8 mouse cellular contexts compared by ENCODE assay signal in genomic region chr6:137649528-137649927, GRCm38 (mm10). TPM values are rescaled to one million over a fixed set of nuclear protein-coding genes. Genes with fewer than 3 reads are reported as not detected.
DNase-seq lines count a peak whose midpoint lies in the region; ATAC-seq and TF ChIP-seq lines count a peak whose summit lies in the region.

No protein-coding gene starts in this region.

- peaks cover 2% of the 10 kb centered on the region; the same call in 1 of the 2 replicates for H3K4me1 ChIP-seq in lung, embryonic 14.5 days (ENCODE audit: insufficient read depth)
- H3K4me1 ChIP-seq in embryonic facial prominence, embryonic 11.5 days (ENCODE audit: control insufficient read depth, insufficient read depth, low read length): no peaks in the 10 kb centered on the region
- peaks cover 16% of the 10 kb centered on the region for H3K4me1 ChIP-seq in limb, embryonic 10.5 days

- no peaks in the 10 kb centered on the region for H3K36me3 ChIP-seq in lung, embryonic 14.5 days (ENCODE audit: insufficient read depth)
- no peaks in the 10 kb centered on the region for H3K36me3 ChIP-seq in embryonic facial prominence, embryonic 11.5 days (replicated peaks; ENCODE audit: control insufficient read depth, insufficient read depth, low read depth, low read length)
- no peaks in the 10 kb centered on the region for H3K36me3 ChIP-seq in limb, embryonic 10.5 days

- TF ChIP-seq CTCF in lung, embryonic 14.5 days (IDR thresholded peaks at IDR 0.05; ENCODE audit: low read depth): no peak

- peak; percentile 64 for ATAC-seq in lung, embryonic 14.5 days (ENCODE audit: insufficient read depth)
- ATAC-seq in embryonic facial prominence, embryonic 11.5 days (replicated peaks; ENCODE audit: insufficient number of reproducible peaks, low FRiP score, low TSS enrichment, low read depth): peak; percentile 14; the same call in 1 of the 2 replicates
- ATAC-seq in neutrophil, adult 5-6 weeks (ENCODE audit: extremely low read depth, insufficient number of reproducible peaks, low FRiP score, poor library complexity, severe bottlenecking): peak; percentile 28; the same call in 1 of the 2 replicates

- peak overlapping the region; percentile 68 for H3K4me3 ChIP-seq in lung, embryonic 14.5 days (ENCODE audit: low read depth, low read length)
- H3K4me3 ChIP-seq in embryonic facial prominence, embryonic 11.5 days (ENCODE audit: low read depth, low read length): peak overlapping the region; percentile 71
- peak overlapping the region; percentile 79 for H3K4me3 ChIP-seq in limb, embryonic 10.5 days

- H3K9me3 ChIP-seq in lung, embryonic 14.5 days (ENCODE audit: low read depth, low read length): no peaks in the 10 kb centered on the region
- H3K9me3 ChIP-seq in embryonic facial prominence, embryonic 11.5 days (replicated peaks; ENCODE audit: control insufficient read depth, low read length): no peaks in the 10 kb centered on the region
- H3K9me3 ChIP-seq in limb, embryonic 10.5 days (replicated peaks): no peaks in the 10 kb centered on the region

- peak overlapping the region; percentile 92 for H3K4me2 ChIP-seq in lung, embryonic 14.5 days
- peak overlapping the region; percentile 98 for H3K4me2 ChIP-seq in embryonic facial prominence, embryonic 11.5 days (ENCODE audit: low read depth, low read length)

- H3K27ac ChIP-seq in lung, embryonic 14.5 days (ENCODE audit: low read depth): no peak overlapping the region
- no peak overlapping the region for H3K27ac ChIP-seq in embryonic facial prominence, embryonic 11.5 days (replicated peaks; ENCODE audit: low read depth, low read length)
- peak overlapping the region; percentile 87; the same call in 1 of the 2 replicates for H3K27ac ChIP-seq in limb, embryonic 10.5 days

- peak overlapping the region; percentile 71; the same call in 1 of the 2 replicates for H3K9ac ChIP-seq in lung, embryonic 14.5 days
- H3K9ac ChIP-seq in embryonic facial prominence, embryonic 11.5 days (replicated peaks; ENCODE audit: low read length): no peak overlapping the region

- H3K27me3 ChIP-seq in lung, embryonic 14.5 days (ENCODE audit: insufficient read depth, low read length): no peaks in the 10 kb centered on the region
- peaks cover 2% of the 10 kb centered on the region; the same call in 1 of the 2 replicates for H3K27me3 ChIP-seq in embryonic facial prominence, embryonic 11.5 days (ENCODE audit: control insufficient read depth, insufficient read depth, low read length)
- peaks cover 31% of the 10 kb centered on the region for H3K27me3 ChIP-seq in limb, embryonic 10.5 days (ENCODE audit: low read depth, poor library complexity, severe bottlenecking)

- peak; percentile 6 for DNase-seq in lung, embryonic 14.5 days
- DNase-seq in lung, postnatal 14 days: no peak
- no peak for DNase-seq in embryonic facial prominence, embryonic 11.5 days (ENCODE audit: low spot score)
- no peak for DNase-seq in limb, embryonic 10.5 days (ENCODE audit: low spot score)
- DNase-seq in right cerebral cortex, postnatal 14 days: no peak
- no peak for DNase-seq in gastrocnemius, postnatal 25 days
- no peak for DNase-seq in embryo, embryonic 10 days (ENCODE audit: low spot score)

- 27% methylated on average over 6 of the region's 7 CpGs for WGBS in lung, embryonic 14.5 days
- 30% methylated on average over 3 of the region's 7 CpGs for WGBS in embryonic facial prominence, embryonic 11.5 days
- 29% methylated on average over 6 of the region's 7 CpGs for WGBS in limb, embryonic 10.5 days

RNA-seq across cellular contexts. Expression of gene Eps8, which starts 5.1 kb away (rescaled TPM):
- polyA plus RNA-seq in lung, embryonic 14.5 days (2014; fragmentation: Nextera tagmentation; extraction: Ambion mirVana): 24.5 and 26.7 TPM in 2 replicates
- 10.0 and 13.7 TPM in 2 replicates for polyA plus RNA-seq in embryonic facial prominence, embryonic 11.5 days (2014; fragmentation: Nextera tagmentation; extraction: Ambion mirVana)
- 4.8 and 7.0 TPM in 2 replicates for polyA plus RNA-seq in limb, embryonic 10.5 days (2016; fragmentation: Nextera tagmentation; extraction: Ambion mirVana)
- 15.8 and 19.9 TPM in 2 replicates for total RNA-seq in neutrophil, adult 5-6 weeks (2017)
- 1 to 10 TPM; 4.7 to 6.0 TPM for total RNA-seq in gastrocnemius, postnatal 25 days (2021)

Comparison
In these comparisons a context has a peak if more than half of its experiments do, and no peak if none do; other contexts are left out.
1. ATAC-seq: peak in every context shown above with its lines; median percentile 64 in lung, embryonic 14.5 days; 28 in neutrophil, adult 5-6 weeks; 14 in embryonic facial prominence, embryonic 11.5 days.